Mouse (Mus musculus) ZHBTc4 (cell line): ENCODE data around the gene Ptpn23.

ENCODE experiments used
- DNase-seq: peaks from one replicate; pipeline ENCODE4 v3.0.0-alpha.2; 2011; ENCODE audit warnings: low read depth, low spot score

Gene Ptpn23

GRCm38 (mm10) chr9:110408099-110408773 is at the start of gene Ptpn23:
Gene Ptpn23 (minus strand): TSS chr9:110408213.
- DNase-seq = peak; percentile 99

- no peak for DNase-seq
These were observed 44.5 kb upstream of the Ptpn23 start for GRCm38 (mm10) chr9:110452523-110452922.

- peak; percentile 84 for DNase-seq
These were observed 41.0 kb upstream of the Ptpn23 start for GRCm38 (mm10) chr9:110448857-110449617.

- DNase-seq = no peak
These were observed 40.3 kb upstream of the Ptpn23 start for GRCm38 (mm10) chr9:110448356-110448755.

GRCm38 (mm10) chr9:110440559-110440958 is 32.5 kb upstream of the Ptpn23 start:
- DNase-seq = peak; percentile 28

GRCm38 (mm10) chr9:110440049-110440448 is 32.0 kb upstream of the Ptpn23 start:
- DNase-seq = peak; percentile 34

- DNase-seq = no peak
These were observed 28.0 kb upstream of the Ptpn23 start for GRCm38 (mm10) chr9:110436041-110436440.

GRCm38 (mm10) chr9:110433045-110433444 is 25.0 kb upstream of the Ptpn23 start:
- DNase-seq = no peak

- DNase-seq = no peak
These were observed 23.2 kb upstream of the Ptpn23 start for GRCm38 (mm10) chr9:110431241-110431640.

GRCm38 (mm10) chr9:110419511-110420112 is 11.6 kb upstream of the Ptpn23 start, which contains the start of gene Ngp:
Gene Ngp (plus strand): TSS chr9:110419747.
- no peak for DNase-seq

- peak; percentile 42 for DNase-seq
These were observed 5.8 kb upstream of the Ptpn23 start for GRCm38 (mm10) chr9:110413785-110414184.

- peak; percentile 22 for DNase-seq
These were observed 4.9 kb upstream of the Ptpn23 start for GRCm38 (mm10) chr9:110412926-110413325.

- DNase-seq = peak; percentile 90
These were observed 3.2 kb upstream of the Ptpn23 start for GRCm38 (mm10) chr9:110410908-110411887.

- DNase-seq = peak; percentile 24
These were observed 508 bp downstream of the Ptpn23 start for GRCm38 (mm10) chr9:110407311-110408098.

- DNase-seq = peak; percentile 60
These were observed 4.8 kb downstream of the Ptpn23 start for GRCm38 (mm10) chr9:110403240-110403639.

GRCm38 (mm10) chr9:110402731-110403130 is 5.3 kb downstream of the Ptpn23 start:
- no peak for DNase-seq

- peak; percentile 76 for DNase-seq
These were observed 7.4 kb downstream of the Ptpn23 start for GRCm38 (mm10) chr9:110400650-110401049.

GRCm38 (mm10) chr9:110393295-110393694 is 14.7 kb downstream of the Ptpn23 start:
- DNase-seq = no peak

- DNase-seq = no peak
These were observed 17.2 kb downstream of the Ptpn23 start for GRCm38 (mm10) chr9:110390843-110391242.

- DNase-seq = no peak
These were observed 20.0 kb downstream of the Ptpn23 start for GRCm38 (mm10) chr9:110388011-110388410.
